In the genomic region with DNA sequence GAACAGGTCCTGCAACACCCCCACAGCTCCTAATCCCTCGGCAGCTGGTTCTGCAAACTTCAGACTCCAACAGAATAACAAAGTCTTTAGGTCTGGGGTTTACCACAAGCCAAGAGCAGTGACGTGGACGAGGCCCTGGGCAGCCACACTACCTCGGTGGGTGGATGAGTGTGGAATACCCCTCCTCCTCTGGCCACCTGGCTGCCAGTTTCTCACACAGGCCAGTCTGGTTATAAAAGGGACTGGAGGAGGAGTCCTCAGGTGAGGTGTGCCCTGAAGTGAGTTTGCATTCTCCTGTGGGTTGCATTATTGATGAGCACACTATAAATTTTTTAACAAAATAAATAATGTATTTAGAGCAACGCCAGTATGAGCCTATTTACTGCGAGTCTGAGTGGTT, we compare ENCODE assay signal across 15 mouse cellular contexts. TPM values are rescaled to one million over a fixed set of nuclear protein-coding genes. Genes with fewer than 3 reads are reported as not detected.
"Had no signal": no experiment of that assay in that cellular context is flagged by ENCODE, and none has a peak within 500 bp of the region (broad histone marks: within the 10 kb centered on the region; RNA-seq: fewer than 3 reads in every experiment).

No protein-coding gene starts in this region.

- ATAC-seq: intestine, embryonic 16.5 days; liver, embryonic 12.5 days had no signal

- H3K27ac ChIP-seq: kidney, embryonic 15.5 days; left cerebral cortex, adult 2 months; limb, embryonic 15.5 days; liver, embryonic 12.5 days; neural tube, embryonic 12.5 days had no signal

- H3K4me1 ChIP-seq: limb, embryonic 15.5 days; neural tube, embryonic 12.5 days had no signal

- H3K27me3 ChIP-seq: kidney, embryonic 15.5 days; limb, embryonic 15.5 days; liver, embryonic 12.5 days; neural tube, embryonic 12.5 days had no signal

- H3K9ac ChIP-seq: kidney, embryonic 15.5 days; limb, embryonic 15.5 days; liver, embryonic 12.5 days; lung, embryonic 14.5 days; neural tube, embryonic 12.5 days had no signal

- H3K4me3 ChIP-seq: kidney, embryonic 15.5 days; left cerebral cortex, adult 2 months; limb, embryonic 15.5 days; liver, embryonic 12.5 days; myocyte; neural tube, embryonic 12.5 days had no signal

- DNase-seq: kidney, adult 2 months; kidney, postnatal 14 days; lung, embryonic 14.5 days; lung, postnatal 10 days; lung, postnatal 4 days; thymus, adult 2 months; thymus, postnatal 25 days had no signal

- H3K4me2 ChIP-seq: kidney, embryonic 15.5 days; limb, embryonic 15.5 days; liver, embryonic 12.5 days; lung, embryonic 14.5 days; neural tube, embryonic 12.5 days had no signal

- H3K36me3 ChIP-seq: kidney, embryonic 15.5 days; limb, embryonic 15.5 days; liver, embryonic 12.5 days; neural tube, embryonic 12.5 days had no signal

- H3K9me3 ChIP-seq: kidney, embryonic 15.5 days; limb, embryonic 15.5 days; liver, embryonic 12.5 days; neural tube, embryonic 12.5 days had no signal

RNA-seq across cellular contexts. Expression of a gene that starts 49.5 kb away (rescaled TPM):
- total RNA-seq: megakaryocyte, adult 5-6 weeks had no signal
